Mouse (Mus musculus) fat pad, adult 2 months (tissue): ENCODE measurements around the gene Rhox3h.
"Not testable (repeated sequence)": the region's sequence is repeated elsewhere in the genome, so short reads cannot be mapped to it uniquely, and the experiment has no call there.

Source experiments
- DNase-seq: peaks from one replicate; pipeline ENCODE4 v3.0.0-alpha.2; 2011; ENCODE audit warnings: low read depth, low spot score; ENCODE audit errors: extremely low read depth

Rhox3h gene

GRCm38 (mm10) chrX:37668664-37669063 lies at the start of gene Rhox3h:
TSS of gene Rhox3h (minus strand) at chrX:37668764.
- not testable (repeated sequence) for DNase-seq

DNA sequence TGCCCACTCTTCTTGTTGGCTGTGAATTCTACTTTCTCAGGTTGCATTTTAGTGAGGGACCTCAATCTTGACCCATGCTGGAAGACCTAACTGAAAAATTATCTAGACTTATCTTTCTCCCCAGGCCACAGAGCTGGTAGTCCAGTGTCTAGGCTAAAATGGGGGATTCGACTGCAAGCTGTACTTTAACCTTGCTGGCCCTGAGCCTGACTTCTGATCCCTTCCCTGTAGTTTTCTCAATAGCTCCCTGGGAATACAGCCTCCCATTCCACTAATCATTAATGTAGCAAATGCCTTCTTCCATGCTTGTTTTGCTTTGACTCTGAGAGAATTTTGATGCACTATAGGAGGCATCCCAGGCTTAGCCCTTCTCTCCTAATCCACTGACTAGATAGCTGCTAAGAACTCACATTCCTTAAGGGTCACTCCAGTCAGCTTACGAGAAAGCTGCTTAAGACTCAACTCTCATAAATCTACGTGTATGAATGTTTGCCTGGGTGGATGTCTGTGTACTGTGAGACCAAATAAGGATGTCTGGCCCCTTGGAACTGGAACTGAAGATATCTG lies 33.3 kb upstream of the Rhox3h start:
- DNase-seq = no peak

DNA sequence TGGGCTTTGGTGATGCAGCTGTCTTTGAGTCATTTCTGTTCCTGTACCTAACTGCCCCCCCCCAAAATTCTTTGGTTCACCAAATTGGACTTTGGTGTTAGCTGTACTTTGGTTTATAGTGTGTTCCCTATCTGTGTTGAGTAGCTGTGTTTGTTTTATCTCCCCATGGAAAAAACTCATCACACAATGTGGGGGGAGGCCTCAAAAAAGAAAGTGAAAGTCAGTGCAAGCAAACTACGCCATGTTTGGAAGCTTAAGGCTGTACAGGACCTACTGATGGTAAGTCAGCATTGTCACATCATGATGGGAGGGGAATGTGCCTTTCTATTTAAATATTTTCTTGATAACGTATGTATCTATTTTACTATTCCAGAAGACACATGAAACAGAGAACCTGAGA lies 23.7 kb upstream of the Rhox3h start:
- DNase-seq = no peak

- no peak for DNase-seq
Observed at GRCm38 (mm10) chrX:37683031-37683715, 14.6 kb upstream of the Rhox3h start.

DNA sequence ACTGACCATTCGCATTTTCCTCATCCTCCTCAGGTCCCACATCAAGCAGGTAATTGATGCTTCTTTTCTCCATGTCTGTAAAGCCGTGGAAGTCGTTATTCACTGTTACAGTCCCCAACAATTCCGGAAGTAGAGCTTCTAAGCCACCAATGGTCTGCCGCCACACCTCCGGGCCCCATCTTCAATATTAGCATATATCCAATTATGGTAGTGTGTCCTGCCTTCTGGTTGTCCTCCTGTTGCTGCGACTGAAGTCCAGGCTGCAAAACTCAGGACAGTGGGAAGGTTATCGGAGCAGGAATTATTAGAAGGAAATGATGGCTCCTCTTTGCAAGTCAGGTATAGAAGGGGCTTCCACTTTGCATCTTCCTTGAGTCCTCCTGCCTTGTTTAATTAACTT lies 4.6 kb upstream of the Rhox3h start, which contains the start of gene Rhox2h:
Rhox2h (minus strand) TSS at position 101 of the 400 bp plus-strand sequence.
- DNase-seq = not testable (repeated sequence)

DNA sequence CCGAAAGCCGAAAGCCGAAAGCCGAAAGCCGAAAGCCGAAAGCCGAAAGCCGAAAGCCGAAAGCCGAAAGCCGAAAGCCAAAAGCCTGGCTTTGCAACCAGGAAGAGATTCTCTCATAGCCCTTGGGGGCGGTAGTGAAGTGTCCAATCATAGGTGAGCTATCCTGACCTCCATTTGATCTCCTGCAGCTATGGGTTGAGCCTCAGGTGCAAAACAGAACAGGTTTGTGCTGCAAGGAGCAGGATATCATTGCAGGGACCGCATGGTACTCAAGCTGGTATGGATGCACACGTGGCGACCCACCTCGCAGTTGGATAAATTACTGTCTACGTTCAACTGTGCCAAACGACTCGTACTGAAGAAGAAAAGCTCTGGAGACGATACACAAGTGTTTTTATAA lies 17.3 kb downstream of the Rhox3h start, which contains the start of gene Rhox4g:
Rhox4g (minus strand) TSS at position 101 of the 400 bp plus-strand sequence.
- not testable (repeated sequence) for DNase-seq

DNA sequence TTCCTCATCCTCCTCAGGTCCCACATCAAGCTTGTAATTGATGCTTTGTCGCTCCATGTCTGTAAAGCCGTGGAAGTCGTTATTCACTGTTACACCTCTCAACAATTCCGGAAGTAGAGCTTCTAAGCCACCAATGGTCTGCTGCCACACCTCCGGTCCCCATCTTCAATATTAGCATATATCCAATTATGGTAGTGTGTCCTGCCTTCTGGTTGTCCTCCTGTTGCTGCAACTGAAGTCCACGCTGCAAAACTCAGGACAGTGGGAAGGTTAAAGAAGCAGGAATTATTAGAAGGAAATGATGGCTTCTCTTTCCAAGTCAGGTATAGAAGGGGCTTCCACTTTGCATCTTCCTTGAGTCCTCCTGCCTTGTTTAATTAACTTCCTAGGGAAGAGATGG lies 25.2 kb downstream of the Rhox3h start, which contains the start of gene Rhox2g:
Rhox2g (minus strand) TSS at position 101 of the 400 bp plus-strand sequence.
- DNase-seq = not testable (repeated sequence)

GRCm38 (mm10) chrX:37628512-37628911 lies 40.1 kb downstream of the Rhox3h start, which contains the start of gene Rhox3g:
TSS of gene Rhox3g (minus strand) at chrX:37628612.
- not testable (repeated sequence) for DNase-seq
